ENCODE assay signal across 8 mouse cellular contexts in genomic region chr2:84677968-84678880, GRCm38 (mm10). TPM values are rescaled to one million over a fixed set of nuclear protein-coding genes. Genes with fewer than 3 reads are reported as not detected.
DNase-seq lines count a peak whose midpoint lies in the region; ATAC-seq lines count a peak whose summit lies in the region.

Gm28635 (minus strand) TSS chr2:84678041.
Med19 (plus strand) TSS chr2:84678402.

- peaks cover 21% of the 10 kb centered on the region for H3K4me1 ChIP-seq in hindbrain, embryonic 16.5 days (ENCODE audit: control insufficient read depth, insufficient read depth, low read depth, low read length)

- peaks cover 12% of the 10 kb centered on the region for H3K36me3 ChIP-seq in hindbrain, embryonic 16.5 days (ENCODE audit: control insufficient read depth, insufficient read depth, low read length)
- 0 out of 2 replicates have a peak, but pooled peaks cover 4% of the 10 kb centered on the region for H3K36me3 ChIP-seq in macrophage (ENCODE audit: inconsistent target)

- H3K27ac ChIP-seq in hindbrain, embryonic 16.5 days (ENCODE audit: low read depth, low read length) = peak within 1 kb of the TSS; percentile 86
- peak within 1 kb of the TSS; percentile 50 for H3K27ac ChIP-seq in macrophage

- H3K79me2 ChIP-seq in macrophage (ENCODE audit: inconsistent target) = peaks cover 55% of the 10 kb centered on the region

- peak within 1 kb of the TSS; percentile 73 for H3K4me2 ChIP-seq in hindbrain, embryonic 16.5 days (ENCODE audit: low read length)

- DNase-seq in WW6 (ENCODE audit: low read depth, low spot score) = peak; percentile 96
- DNase-seq in cerebellum, postnatal 4 days (ENCODE audit: low spot score in 2 of 2) = peak; percentile 59 to 83
- DNase-seq in gastrocnemius, adult 18-20 months (ENCODE audit: low spot score) = peak; percentile 97
- DNase-seq in left cerebral cortex, adult 18-20 months (ENCODE audit: low spot score in 2 of 2) = peak; percentile 88 to 92
- peak; percentile 98 for DNase-seq in right cerebral cortex, adult 18-20 months
- peak; percentile 54 for DNase-seq in urinary bladder, postnatal 10 days (ENCODE audit: low spot score)

- 0% methylated on average over 44 of the region's 44 CpGs for WGBS in hindbrain, embryonic 16.5 days
- under 1% methylated on average over 42 of the region's 44 CpGs for WGBS in macrophage (ENCODE audit: missing documents)

- no peaks in the 10 kb centered on the region for H3K9me3 ChIP-seq in hindbrain, embryonic 16.5 days (ENCODE audit: control insufficient read depth, low read length)

- ATAC-seq in hindbrain, embryonic 16.5 days = peak; percentile 100

- peak within 1 kb of the TSS; percentile 71 for H3K4me3 ChIP-seq in hindbrain, embryonic 16.5 days (ENCODE audit: low read length)
- H3K4me3 ChIP-seq in macrophage (ENCODE audit: inconsistent target) = peak within 1 kb of the TSS; percentile 88

- peak within 1 kb of the TSS; percentile 76 for H3K9ac ChIP-seq in hindbrain, embryonic 16.5 days (ENCODE audit: low read depth, low read length)

- H3K27me3 ChIP-seq in hindbrain, embryonic 16.5 days (replicated peaks; ENCODE audit: control insufficient read depth, insufficient read depth, low read length) = no peaks in the 10 kb centered on the region

RNA-seq across cellular contexts. Expression of gene Gm28635, which starts in this region (rescaled TPM):
- total RNA-seq in gastrocnemius, adult 18-20 months (2021) = 1 to 10 TPM in 1 of 2 experiments, under 1 TPM in 1; 0.59 to 2.2 TPM
- not detected in 2 replicates for polyA plus RNA-seq in hindbrain, embryonic 16.5 days (2015; fragmentation: Nextera tagmentation; extraction: Ambion mirVana)
- 1 to 10 TPM; 5.8 to 6.1 TPM for total RNA-seq in left cerebral cortex, adult 18-20 months (2021)
- not detected for total RNA-seq in macrophage (2018; cell fraction: chromatin; rRNA removed)
- total RNA-seq in macrophage (2018; cell fraction: cytosol; rRNA removed) = under 1 TPM in 1 of 26 experiments, not detected in 25; 0.08 TPM
- total RNA-seq in macrophage (2018; cell fraction: nucleus; rRNA removed) = not detected
- not detected in 3 replicates for polyA plus RNA-seq in macrophage (2018)

RNA-seq across cellular contexts. Expression of gene Med19, which starts in this region (rescaled TPM):
- total RNA-seq in gastrocnemius, adult 18-20 months (2021) = 1 to 10 TPM; 7.7 to 8.5 TPM
- polyA plus RNA-seq in hindbrain, embryonic 16.5 days (2015; fragmentation: Nextera tagmentation; extraction: Ambion mirVana) = 50.7 and 51.3 TPM in 2 replicates
- 10 to 100 TPM; 31.4 to 33.8 TPM for total RNA-seq in left cerebral cortex, adult 18-20 months (2021)
- total RNA-seq in macrophage (2018; cell fraction: chromatin; rRNA removed) = 10 to 100 TPM in 5 of 26 experiments, 1 to 10 TPM in 21; 1.2 to 14.1 (median 7.3) TPM
- 10 to 100 TPM; 20.3 to 37.1 (median 28.0) TPM for total RNA-seq in macrophage (2018; cell fraction: cytosol; rRNA removed)
- total RNA-seq in macrophage (2018; cell fraction: nucleus; rRNA removed) = 10 to 100 TPM in 16 of 26 experiments, 1 to 10 TPM in 10; 3.4 to 19.3 (median 13.6) TPM
- polyA plus RNA-seq in macrophage (2018) = 22.1 to 29.0 TPM (median 22.2 TPM) in 3 replicates

Comparison
In these comparisons a context has a peak if more than half of its experiments do, and no peak if none do; other contexts are left out.
1. Peak in every context shown above with its lines: DNase-seq, ATAC-seq, H3K4me3 ChIP-seq and H3K27ac ChIP-seq.